Mouse (Mus musculus) right cerebral cortex, adult 18-20 months (tissue): ENCODE data around the gene Zfp956.
"Not testable (repeated sequence)": the region's sequence is repeated elsewhere in the genome, so short reads cannot be mapped to it uniquely, and the experiment has no call there.

Source experiments
- DNase-seq: peaks from one replicate; pipeline ENCODE4 v3.0.0; 2022; ENCODE audit warnings: mixed read lengths

The Zfp956 gene

DNA sequence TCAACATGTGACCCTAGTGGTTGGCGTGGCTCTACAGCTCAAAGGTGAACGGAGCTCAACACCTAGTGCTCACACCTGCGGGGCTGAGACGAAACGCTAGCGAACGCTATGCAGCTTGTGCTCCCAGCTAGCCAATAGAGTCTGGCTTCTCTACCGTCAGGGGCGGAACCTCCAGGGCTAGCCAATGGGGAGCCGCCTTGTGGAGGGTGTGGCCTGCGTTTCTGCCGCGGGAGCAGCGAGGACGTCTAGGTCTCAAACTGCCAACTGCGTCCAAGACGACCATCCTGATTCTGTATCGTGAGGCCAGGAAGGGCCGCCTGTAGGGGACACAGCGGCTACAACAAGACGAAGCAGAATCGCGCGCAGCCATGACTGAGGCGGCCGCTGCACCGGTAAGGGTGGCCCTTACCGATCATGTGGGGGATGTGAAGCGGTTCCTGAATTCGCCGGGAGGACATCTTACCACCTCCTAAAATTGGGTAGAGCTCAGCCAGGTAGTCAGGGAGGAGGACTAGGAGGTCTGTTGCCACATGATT lies at the start of gene Zfp956:
Gene Zfp956, plus strand, starts transcription at position 200 of the 536 bp plus-strand sequence.
- DNase-seq, result peak; percentile 96

DNA sequence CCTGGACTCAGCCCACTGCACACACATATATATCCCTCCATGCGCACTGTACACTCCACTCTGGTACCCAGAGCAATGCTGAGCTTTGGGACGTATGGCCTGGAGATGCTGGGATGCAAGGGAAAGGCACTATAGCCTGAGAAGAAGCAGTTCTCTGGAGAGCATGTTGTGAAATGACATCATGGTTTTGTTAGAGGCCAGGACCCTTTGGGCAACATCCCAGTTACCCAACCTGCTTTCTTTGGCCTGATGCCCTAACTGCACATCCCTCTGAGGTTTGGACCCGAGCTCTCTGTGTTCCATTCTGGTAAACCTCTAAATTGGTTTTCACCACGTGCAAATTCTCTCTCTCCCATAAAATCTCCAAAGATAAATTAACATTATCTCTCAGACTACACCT lies 49.6 kb upstream of the Zfp956 start:
- no peak for DNase-seq

DNA sequence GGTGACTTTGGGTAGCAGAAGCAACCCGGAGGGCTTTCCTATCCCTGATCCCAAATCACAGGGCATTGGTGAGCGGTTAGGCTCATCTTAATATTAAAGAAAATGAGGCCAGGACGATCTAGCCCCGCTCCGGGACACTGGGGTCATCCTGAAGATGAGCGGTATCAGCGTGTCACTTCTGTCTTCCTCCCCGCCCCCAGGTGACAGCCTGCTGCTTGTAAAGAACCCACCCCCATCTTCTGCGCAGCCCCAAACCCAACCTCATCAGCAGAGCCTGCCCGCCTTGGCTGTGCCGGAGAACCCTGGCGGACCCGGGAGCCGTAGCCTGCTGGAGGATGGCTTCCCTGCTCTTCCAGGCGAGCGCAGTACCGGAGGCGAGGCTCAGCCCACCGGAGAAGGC lies 48.8 kb upstream of the Zfp956 start:
- no peak for DNase-seq

DNA sequence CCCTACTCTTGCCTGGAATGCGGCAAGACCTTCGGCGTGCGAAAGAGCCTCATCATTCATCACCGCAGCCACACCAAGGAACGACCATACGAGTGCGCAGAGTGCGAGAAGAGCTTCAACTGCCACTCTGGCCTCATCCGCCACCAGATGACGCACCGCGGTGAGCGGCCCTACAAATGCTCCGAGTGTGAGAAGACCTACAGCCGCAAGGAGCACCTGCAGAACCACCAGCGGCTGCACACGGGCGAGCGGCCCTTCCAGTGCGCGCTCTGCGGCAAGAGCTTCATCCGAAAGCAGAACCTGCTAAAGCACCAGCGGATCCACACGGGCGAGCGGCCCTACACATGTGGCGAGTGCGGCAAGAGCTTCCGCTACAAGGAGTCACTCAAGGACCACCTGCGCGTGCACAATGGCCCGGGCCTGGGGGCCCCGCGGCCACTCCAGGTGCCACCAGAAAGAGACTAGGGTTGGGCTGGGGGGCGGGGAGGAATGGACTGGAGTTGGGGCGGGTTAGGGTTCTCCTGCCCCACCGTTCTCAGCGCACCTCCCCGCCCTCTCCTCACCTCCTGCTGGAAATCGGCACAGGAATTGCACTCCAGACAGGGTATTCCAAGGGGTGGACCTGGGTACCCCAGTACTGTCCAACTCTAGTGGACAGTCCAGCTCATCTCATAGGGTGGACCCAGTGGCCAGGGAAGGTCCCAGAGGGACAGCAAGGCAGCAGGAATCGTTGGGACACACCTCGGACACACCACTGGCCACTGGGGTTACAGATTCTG lies 48.1 kb upstream of the Zfp956 start:
- DNase-seq, result no peak

DNA sequence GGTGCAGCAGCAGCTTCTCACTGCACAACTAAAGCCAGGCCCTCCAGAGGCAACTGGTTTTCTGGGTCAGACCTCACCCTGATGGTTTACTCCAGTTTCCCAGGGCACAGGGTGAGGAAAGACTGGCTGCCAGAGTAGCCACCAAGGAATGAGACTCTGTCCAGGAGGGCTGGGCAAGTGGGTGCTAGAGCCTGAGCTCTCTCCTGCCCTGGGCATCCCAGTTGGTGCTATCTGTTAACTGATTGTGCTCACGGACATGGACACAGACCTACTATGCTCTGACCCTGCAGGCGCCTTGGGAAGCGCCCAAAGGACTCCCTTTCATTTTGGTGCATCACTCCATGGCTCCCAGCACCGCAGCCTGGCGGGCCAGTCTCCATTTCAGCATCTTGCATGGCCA lies 46.9 kb upstream of the Zfp956 start:
- DNase-seq, result no peak

DNA sequence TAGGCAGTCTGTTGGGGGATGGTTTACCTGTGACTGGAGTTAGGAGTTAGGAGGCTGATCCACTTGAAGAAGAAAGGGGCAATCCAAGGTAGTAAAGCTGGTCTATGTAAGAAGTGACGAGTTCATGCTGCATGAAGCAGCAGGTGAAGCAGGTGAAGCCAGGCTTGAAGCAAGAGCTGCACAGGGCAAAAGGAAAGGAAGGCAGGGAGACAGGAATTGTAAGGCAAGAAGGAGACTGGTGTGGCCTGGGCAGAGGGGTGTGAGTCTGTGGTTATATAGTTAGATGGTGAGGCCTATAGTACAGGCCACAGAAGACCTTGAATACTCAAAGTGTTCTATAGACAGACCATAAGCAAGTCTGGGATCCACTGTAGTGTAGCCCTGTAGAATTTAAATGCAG lies 44.2 kb upstream of the Zfp956 start:
- no peak for DNase-seq

DNA sequence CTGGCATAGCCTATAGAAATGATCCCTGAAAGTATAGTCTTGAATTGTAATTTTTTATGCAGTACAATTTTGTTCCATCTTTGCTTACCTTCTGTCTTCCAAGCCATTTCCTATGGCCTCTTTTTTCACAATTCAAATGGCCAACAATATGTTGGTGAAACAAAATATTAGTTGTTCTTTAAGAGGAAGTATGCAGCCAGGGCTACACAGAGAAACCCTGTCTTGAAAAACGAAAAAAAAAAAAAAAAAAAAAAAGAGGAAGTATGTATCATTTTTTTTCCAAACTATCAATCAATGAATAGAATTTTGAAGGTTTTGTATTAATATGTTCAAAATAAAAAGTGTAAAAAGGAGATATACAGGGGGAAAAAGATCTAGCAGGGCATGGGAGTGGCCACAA lies 41.5 kb upstream of the Zfp956 start:
- DNase-seq, result no peak

DNA sequence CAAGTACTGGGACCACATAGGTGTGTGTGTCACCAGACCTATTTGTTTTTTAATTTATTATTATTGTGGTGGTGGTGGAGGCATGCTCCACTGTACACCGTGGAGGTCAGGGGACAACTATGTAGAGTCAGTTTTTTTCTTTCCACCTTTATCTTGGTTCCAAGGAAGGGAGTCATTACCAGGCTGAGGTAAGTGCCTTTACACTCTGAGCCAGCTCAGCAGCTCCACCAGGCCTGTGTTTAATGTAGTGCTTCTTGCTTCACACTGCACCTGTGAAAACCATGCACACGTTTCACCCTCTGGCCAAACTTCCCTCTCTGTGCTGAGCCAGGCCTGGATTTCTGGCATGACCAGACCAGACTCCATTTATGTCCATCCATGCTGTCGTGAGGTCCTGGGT lies 40.2 kb upstream of the Zfp956 start:
- DNase-seq, result no peak

DNA sequence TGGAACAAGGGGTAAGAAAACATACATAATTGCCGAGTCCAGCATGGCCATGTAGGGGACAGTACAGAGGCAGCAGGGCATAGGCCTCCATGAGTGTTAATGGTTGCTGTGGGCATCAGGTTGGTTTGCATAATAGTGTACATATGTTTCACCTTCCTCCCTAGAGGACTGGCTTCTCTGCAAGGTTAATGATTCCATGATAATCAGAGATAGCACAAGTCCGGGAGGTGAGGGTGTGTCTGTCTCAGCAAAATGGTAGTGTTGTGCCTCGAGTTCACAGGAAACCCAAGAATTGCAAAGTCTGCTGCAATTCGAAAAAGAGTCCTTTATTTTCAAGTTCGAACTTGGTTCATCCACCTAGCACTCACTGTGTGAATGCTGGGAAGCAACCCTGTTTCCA lies 36.1 kb upstream of the Zfp956 start:
- DNase-seq, result no peak

DNA sequence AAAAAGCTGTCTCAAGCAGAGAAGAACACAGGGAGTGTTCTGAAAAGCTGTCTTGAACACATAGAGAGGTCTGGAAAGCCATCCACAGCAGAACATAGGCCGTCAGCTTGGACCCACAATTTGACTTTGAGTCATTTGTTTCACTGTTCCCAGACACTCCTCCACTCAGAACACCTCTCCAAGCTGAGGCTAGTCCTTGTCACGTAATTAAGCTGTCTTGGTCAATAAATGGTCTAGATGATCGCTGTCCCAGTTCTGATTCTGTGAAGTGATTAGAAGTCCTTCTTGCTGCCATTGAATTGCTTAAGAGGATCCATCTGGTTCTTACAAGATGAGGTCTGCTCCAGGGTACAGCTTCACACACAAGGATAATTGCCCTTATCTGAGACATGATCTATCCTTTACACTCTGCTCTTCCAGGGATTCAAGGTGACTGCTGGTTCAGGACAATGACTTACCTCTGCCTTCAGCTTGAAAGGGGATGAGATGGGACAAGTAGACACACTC lies 34.4 kb upstream of the Zfp956 start:
- DNase-seq, result no peak

DNA sequence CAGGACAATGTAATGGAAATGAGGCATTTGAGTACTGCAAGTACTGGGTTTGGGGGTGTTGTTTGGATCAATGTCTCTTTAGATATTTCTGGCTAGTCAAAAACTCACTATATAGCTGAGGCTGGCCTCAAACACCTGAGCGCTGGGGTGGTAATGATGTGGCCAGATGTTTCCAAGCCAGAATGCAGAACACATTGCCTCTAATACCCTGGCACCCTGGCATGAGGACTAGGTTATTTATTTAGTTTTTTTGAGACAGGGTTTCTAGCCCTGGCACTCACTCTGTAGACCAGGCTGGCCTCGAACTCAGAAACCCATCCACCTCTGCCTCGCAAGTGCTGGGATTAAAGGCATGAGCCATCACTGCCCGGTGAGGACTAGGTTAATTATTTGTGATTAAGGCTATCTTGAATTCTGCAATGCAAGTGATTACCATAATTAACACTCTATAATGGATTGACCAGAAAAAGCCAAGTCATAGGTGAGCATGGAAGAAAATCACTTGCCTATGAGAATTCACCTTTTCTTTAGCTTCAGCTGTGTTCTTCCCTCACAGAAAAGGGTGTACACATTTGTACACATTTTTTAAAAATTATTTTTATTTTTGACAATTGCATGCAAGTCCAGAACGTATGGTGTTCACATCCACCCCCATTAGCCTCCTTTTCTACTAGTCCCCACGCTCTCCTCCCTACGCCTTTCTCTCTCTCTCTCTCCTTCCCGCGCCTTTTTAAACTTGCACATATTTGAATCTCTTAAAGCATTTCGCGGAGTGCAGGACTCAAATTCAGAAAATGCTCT lies 33.3 kb upstream of the Zfp956 start:
- DNase-seq, result no peak

DNA sequence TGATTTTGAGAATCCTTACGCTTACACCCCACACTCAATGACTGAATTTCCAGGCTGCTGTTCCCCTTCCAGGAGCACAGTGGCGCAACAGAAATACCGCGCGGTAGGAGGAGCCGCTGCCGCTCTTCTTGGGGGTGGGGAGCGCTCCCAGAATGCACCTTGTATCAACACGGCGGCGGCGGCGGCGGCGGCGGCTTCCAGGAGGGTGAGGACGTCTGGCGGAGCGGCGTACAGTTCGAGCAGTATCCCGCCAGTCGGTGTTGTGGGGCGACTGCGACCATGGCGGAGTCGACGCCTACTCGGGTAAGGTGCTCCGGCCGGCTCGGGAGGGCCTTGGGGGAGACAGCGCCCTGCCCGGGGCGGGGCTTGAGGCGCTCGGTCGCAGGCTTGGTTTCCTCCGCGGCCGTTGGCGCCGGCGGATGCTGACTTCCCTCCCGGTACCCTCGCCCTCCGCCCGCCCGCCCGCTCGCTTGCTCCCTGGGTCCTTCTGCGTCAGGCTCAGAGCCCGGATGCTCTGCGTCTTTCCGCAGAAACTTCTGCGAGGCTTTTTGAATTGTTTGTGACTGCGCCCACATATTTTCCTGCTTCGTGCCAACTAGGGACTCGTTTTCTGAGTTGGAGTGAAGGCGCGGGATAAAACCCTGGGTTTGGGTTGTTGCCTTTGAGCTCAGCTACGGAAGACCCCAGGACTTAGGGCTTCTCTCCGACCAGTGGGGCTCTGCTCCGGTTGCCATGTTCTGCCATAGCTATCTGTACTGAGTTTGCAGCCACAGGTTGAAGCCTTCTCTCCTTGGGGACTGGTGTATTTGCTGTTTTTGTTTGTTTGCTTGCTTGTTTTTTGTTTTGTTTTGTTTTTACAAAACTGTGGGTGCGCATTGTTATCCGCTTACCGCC lies 32.5 kb upstream of the Zfp956 start, which contains the start of gene Zfp212:
Gene Zfp212, plus strand, starts transcription at position 30 of the 894 bp plus-strand sequence.
- DNase-seq, result peak; percentile 91

DNA sequence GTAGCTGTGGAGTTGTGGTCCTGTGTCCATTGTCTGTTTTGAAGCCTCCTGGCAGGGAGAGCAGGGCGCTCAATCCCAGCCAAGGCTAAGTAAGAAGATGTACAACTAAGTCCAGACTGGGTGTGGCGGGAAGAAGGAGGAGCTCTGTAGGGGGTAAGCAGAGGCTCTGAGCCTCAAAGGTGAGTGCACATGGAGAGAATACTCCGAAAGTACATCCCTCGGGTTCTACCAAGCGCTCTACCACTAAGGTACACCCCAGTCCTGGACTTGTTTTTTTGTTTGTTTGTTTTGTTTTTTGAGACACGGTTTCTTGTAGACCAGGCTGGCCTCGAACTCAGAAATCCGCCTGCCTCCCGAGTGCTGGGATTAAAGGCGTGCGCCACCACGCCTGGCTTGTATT lies 10.7 kb upstream of the Zfp956 start:
- DNase-seq, result no peak

DNA sequence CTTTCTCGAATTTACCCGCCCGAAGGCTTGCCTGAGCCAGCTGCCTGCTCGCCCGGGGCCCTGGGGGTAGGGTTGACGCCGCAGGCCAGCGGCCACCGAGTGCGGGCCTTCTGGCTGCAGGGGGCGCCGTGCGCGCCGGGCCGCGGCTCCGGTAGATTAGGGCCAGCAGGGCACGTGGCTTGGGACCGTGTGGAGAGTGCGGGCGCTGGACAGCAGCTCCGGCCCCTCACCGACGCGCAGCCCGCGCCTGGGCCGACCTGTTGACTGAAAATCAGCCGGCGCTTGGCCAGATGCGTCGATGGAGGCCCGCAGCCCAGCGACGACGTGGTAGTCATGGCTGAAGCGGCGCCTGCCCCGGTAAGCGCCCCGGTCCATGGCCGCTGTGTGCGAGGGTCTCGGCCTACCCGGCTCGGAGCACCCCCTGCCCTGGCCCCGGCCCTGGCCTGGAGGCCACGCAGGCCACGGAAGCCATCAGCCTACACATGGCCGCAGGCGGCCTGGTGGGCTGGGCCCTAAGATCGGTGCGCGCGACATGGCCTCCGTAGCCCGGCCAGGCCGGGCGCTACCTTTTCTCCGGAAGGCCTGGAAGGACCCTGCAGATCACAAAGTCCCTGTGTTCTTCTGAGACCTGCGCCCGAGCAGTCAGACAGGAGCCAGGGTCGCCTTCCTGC lies 10.0 kb upstream of the Zfp956 start:
- DNase-seq, result peak; percentile 52

DNA sequence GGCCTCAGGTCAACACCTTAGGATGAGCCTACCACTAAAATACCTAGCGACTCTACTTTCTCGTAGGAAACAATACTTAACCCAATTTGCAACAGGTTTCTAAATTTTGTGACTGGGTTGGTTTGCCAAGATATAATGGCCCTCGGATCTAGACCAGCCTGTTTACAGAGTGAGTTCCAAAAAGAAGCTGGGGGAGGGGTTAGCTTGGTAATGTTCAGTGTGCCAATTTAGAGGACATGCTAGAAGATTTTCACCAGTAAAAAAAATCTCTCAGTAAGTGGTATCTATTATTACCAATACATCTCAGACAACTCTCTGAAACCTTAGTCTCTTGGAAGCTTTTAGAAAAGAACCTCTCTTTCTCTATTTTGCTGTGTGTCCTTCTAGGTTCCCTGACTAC lies 9.5 kb upstream of the Zfp956 start:
- DNase-seq, result no peak

DNA sequence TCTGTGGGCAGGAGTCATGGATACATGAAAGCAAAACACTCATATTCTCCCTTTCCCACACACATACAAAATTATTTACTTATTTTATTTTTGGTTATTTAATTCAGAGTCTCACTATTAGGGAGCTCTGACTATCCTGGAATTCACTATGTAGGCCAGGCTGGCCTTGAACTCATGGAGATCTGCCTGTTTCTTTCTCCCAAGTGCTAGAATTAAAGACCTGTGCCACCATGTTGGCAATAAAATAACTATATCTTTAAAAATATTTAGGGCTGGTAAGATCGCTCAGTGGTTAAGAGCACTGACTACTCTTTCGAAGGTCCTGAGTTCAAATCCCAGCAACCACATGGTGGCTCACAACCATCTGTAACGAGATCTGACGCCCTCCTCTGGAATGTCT lies 5.8 kb upstream of the Zfp956 start:
- no peak for DNase-seq

DNA sequence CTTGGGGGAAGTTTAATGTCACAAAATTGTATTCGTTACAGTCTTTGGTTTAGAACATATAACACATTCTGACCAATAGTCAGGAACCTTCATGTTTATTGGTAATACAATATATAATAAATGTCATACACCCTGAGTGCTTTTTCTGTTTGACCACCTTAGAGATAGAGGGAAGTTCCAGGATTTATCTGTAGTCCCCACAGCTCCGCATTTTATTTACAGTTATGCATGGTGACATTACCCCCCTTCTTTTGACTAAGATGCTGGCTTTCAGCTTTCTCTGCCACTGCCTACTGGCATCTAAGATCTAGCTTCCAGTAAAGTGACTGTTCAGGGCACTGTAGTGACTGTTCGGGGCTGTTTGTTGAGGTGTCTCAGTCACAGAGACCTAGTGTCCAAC lies 1.2 kb downstream of the Zfp956 start:
- no peak for DNase-seq

DNA sequence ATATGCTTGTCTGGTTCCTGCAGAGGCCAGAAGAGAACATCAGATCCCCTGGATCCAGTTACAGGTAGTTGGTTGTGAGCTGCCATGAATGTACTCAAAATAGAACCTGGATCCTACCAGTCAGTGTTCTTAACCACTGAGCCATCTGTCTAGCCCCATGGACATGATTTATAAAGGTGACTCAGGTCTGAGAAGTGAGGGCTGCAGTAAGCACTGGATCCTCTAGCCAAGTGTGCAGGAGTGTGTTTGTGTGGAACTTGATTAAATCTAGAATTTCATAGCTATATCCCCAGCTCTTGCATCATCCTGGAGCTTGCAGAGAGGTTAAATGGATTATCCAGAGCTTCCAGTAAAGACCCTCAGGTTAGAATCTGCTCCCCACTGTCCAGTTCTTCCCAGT lies 4.6 kb downstream of the Zfp956 start:
- DNase-seq, result no peak

DNA sequence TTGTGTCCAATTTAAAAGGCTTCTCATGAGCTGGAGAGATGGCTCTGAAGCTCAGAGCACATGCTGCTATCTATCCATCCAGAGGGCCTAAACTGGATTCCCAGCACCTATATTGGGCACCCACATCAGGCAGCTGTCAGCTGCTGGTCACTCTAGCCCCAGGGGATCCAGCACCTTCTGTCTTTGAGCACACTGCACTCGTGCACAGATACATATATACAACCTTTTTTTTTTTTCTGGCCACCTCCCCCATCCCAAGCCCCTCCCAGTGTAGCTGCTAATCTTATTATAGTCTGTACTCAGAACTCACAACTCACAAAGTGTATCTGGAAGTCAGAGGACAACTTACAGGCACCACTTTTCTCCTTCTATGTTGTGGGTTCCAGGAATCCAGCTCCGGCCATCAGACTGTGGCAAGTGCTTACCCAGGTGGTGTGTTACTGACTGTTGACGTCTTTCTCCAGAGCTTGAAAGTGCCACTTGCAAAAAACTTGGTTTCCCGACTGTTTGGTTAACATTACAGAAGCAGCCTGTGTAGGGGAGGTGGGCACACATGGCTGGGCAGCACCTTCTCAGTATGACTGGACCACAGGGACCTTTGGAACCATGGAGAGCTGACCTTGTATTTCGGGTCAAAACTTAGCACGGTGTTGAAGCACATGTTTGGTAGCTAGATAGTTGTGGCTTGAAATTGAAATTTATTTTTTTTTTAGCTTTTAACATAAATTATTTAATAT lies 7.7 kb downstream of the Zfp956 start:
- no peak for DNase-seq

DNA sequence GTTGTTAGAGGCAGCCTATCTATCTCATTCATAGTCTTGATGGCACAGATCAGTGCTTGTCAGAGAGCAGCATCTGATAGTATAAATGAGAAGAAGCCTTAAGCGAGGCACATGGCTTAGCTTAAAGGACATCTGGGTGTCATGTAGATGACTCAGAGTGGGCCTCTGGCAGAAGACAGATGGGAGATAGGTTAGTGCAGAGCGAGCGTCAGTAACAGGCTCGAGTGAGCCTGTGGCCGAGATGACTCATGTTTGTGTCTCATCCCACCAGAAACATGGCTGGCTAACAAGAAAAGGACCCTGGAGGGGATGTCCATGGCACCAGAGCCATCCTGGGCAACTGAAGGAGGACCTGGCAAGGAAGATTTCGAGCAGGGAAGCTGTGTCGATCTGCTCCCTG lies 9.9 kb downstream of the Zfp956 start:
- DNase-seq, result peak; percentile 60

DNA sequence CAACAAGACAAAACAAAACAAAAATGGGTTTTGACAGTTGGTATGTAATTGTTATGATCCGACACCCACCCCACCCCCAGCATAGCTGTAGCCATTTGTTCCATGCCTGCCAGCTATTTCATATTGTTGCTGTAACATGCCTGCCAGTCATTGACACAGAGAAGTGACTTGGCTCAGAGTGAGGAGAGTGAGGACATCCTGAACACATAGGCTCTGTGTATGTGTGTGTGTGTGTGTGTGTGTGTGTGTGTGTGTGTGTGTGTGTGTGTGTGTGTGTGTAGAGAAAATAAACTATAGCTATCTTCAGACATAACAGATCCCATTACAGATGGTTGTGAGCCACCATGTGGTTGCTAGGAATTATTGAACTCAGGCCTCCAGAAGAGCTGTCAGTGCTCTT lies 15.0 kb downstream of the Zfp956 start:
- not testable (repeated sequence) for DNase-seq
